Mouse (Mus musculus): ENCODE measurements at regions not wholly inside any gene's neighbourhood (a gene's known extent, or its start where the extent isn't known, plus 50 kb on each side); places are given as distances from the start of the nearest gene placed in this dataset.

- TF ChIP-seq CTCF (IDR thresholded peaks at IDR 0.05; ENCODE audit: extremely low read depth, insufficient read depth, low read length), result no peak
- no peak for TF ChIP-seq POLR2A (IDR thresholded peaks at IDR 0.05; ENCODE audit: extremely low read depth, insufficient read depth, low read length)
These were observed 69.4 kb upstream of the Plxna2 start for GRCm38 (mm10) chr1:194548661-194549060.

Measured in cortical plate, adult 2 months (tissue).